Mouse (Mus musculus) hindbrain, embryonic 11.5 days (tissue): ENCODE measurements around the gene Rbfox2. TPM values are rescaled to one million over a fixed set of nuclear protein-coding genes. Genes with fewer than 3 reads are reported as not detected.

Experiments
- ATAC-seq: fragments of 200-750 bp; cut with Nextera tagmentation; 2 replicates; pipeline ENCODE4 v1.8.0; 2017; ENCODE audit warnings: mild to moderate bottlenecking, moderate TSS enrichment, moderate library complexity; ENCODE audit not compliant: low FRiP score
- DNase-seq: peaks from one replicate; pipeline ENCODE4 v3.0.0-alpha.2; 2015; ENCODE audit warnings: low spot score
- H3K27ac ChIP-seq: fragments of 300-500 bp; sonication (generic); 2 replicates; pipeline ENCODE4 v1.5.1; 2014; ENCODE audit warnings: mild to moderate bottlenecking, low read depth, low read length
- H3K27me3 ChIP-seq: fragments of 300-500 bp; sonication (generic); 2 replicates; pipeline ENCODE4 v1.6.1; 2014; ENCODE audit warnings: mild to moderate bottlenecking, low read length, moderate library complexity, mixed read lengths; ENCODE audit not compliant: control insufficient read depth, insufficient read depth
- H3K36me3 ChIP-seq: fragments of 300-500 bp; sonication (generic); 2 replicates; pipeline ENCODE4 v1.6.1; 2014; ENCODE audit warnings: mild to moderate bottlenecking, low read length, moderate library complexity, mixed read lengths; ENCODE audit not compliant: control insufficient read depth, insufficient read depth
- H3K4me1 ChIP-seq: fragments of 300-500 bp; sonication (generic); replicated peaks from 2 replicates; pipeline ENCODE4 v1.6.1; 2014; ENCODE audit warnings: low read length, mixed read lengths; ENCODE audit not compliant: control insufficient read depth, insufficient read depth
- H3K4me2 ChIP-seq: fragments of 300-500 bp; sonication (generic); replicated peaks from 2 replicates; pipeline ENCODE4 v1.6.1; 2014; ENCODE audit warnings: mild to moderate bottlenecking, low read depth, low read length
- H3K4me3 ChIP-seq: fragments of 300-500 bp; sonication (generic); 2 replicates; pipeline ENCODE4 v1.5.1; 2014; ENCODE audit warnings: low read depth, low read length
- H3K9ac ChIP-seq: fragments of 300-500 bp; sonication (generic); 2 replicates; pipeline ENCODE4 v1.6.1; 2014; ENCODE audit warnings: low read depth, low read length
- H3K9me3 ChIP-seq: fragments of 300-500 bp; sonication (generic); 2 replicates; pipeline ENCODE4 v1.6.1; 2016; ENCODE audit warnings: low read length; ENCODE audit not compliant: control insufficient read depth
- WGBS: fragments of 180-500 bp; shearing (Covaris S2); extraction: QIAGEN DNeasy Blood & Tissue Kit; methylation state at CpG from one replicate; pipeline ENCODE4 v1.1.7; 2014; 5-methylcytosine and 5-hydroxymethylcytosine counted together
- polyA plus RNA-seq: library from polyadenylated mRNA; unstranded; fragments of >200 nt; fragmentation: Nextera tagmentation; extraction: Ambion mirVana; gene quantifications from 2 replicates; pipeline ENCODE4 v1.2.1, GENCODE M21; 2014

Gene Rbfox2
- polyA plus RNA-seq, 1 experiment from 2014 or later, result 142 TPM

GRCm38 (mm10) chr15:77076523-77076922, 230.3 kb downstream of the Rbfox2 start:
- DNase-seq (no peak), ATAC-seq (no peak)
- Histone ChIP-seq H3K4me1 (0 out of 2 replicates have a peak, but pooled peaks cover 2% of the 10 kb centered on the region), H3K9ac (no peak overlapping the region), H3K4me2 (no peak overlapping the region), H3K9me3 (no peaks in the 10 kb centered on the region), H3K27me3 (no peaks in the 10 kb centered on the region), H3K4me3 (no peak overlapping the region), H3K27ac (no peak overlapping the region), H3K36me3 (peaks cover 5% of the 10 kb centered on the region)
- 86% methylated on average over 3 of the region's 3 CpGs for WGBS

DNA sequence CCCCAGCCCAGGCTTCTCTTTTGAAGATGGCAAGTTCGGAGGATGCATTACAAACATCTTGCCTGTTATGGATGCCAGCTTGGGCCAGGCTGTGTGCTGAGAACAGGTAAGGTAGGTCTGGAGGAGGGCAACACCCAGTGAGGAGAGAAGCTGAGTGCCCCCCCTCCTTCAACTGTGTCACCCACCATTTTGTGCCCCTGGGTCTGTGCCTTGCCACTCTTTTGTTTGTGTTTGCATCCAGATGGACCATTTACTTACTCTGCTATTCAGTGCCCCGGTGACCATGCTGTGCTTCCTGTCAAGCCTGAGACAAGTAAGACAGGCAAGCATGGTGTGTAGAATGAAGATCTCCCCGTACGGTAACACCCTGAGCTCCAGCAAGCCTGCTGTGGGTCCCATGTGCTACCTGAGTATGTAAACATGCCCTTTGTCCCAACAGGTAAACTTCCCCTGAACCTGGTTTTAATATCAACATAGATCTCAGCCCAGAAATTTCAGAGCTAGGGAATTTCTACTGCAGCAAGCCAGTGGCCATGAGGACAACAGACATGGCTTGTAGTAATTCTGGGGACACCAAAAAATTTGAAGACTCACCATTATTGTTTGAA, 234.1 kb downstream of the Rbfox2 start:
- ATAC-seq (no peak), DNase-seq (no peak)
- Histone ChIP-seq H3K27ac (no peak overlapping the region), H3K36me3 (peaks cover under 1% of the 10 kb centered on the region; the same call in 1 of the 2 replicates), H3K9me3 (no peaks in the 10 kb centered on the region), H3K4me3 (no peak overlapping the region), H3K4me2 (no peak overlapping the region), H3K9ac (no peak overlapping the region), H3K27me3 (no peaks in the 10 kb centered on the region), H3K4me1 (no peaks in the 10 kb centered on the region)
- WGBS, result 57% methylated on average over 4 of the region's 4 CpGs

DNA sequence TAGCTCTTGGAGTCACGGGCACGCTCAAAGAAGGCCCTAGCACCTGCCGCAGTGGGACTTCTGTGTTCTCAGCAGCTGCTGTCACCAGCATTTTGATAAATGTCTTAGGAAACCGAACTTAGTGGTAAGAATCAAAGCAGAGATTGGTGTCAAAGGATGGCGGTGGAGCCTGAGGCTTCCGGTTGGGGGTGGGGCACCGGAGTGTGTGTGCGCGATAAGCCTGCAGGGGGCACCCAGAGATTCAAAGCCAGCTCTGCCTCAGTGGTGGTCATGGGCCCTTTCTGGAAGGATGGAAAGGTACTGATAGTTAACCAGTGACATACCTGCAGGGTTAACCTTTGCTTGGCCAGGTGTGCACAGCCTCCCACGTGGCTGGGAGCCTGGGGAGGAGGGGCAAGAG, 235.3 kb downstream of the Rbfox2 start:
- Histone ChIP-seq H3K9ac (no peak overlapping the region), H3K27ac (no peak overlapping the region), H3K4me1 (no peaks in the 10 kb centered on the region), H3K9me3 (no peaks in the 10 kb centered on the region), H3K4me2 (no peak overlapping the region), H3K27me3 (no peaks in the 10 kb centered on the region), H3K4me3 (no peak overlapping the region), H3K36me3 (no peaks in the 10 kb centered on the region)
- ATAC-seq (no peak), DNase-seq (peak; percentile 63)
- 27% methylated on average over 10 of the region's 10 CpGs for WGBS

- DNase-seq (no peak), ATAC-seq (no peak)
- H3K27ac ChIP-seq, result no peak overlapping the region
- no peaks in the 10 kb centered on the region for H3K4me1 ChIP-seq
- H3K4me2 ChIP-seq, result no peak overlapping the region
- H3K36me3 ChIP-seq, result no peaks in the 10 kb centered on the region
- H3K4me3 ChIP-seq, result no peak overlapping the region
- H3K9me3 ChIP-seq, result no peaks in the 10 kb centered on the region
- H3K27me3 ChIP-seq, result no peaks in the 10 kb centered on the region
- WGBS, result 87% methylated on average over 11 of the region's 11 CpGs
- no peak overlapping the region for H3K9ac ChIP-seq
Measured at GRCm38 (mm10) chr15:77070745-77071268, 236.0 kb downstream of the Rbfox2 start.

- H3K27ac ChIP-seq, result no peak overlapping the region
- no peaks in the 10 kb centered on the region for H3K9me3 ChIP-seq
- H3K27me3 ChIP-seq, result no peaks in the 10 kb centered on the region
- H3K4me3 ChIP-seq, result no peak overlapping the region
- H3K4me2 ChIP-seq, result no peak overlapping the region
- ATAC-seq, result no peak
- H3K9ac ChIP-seq, result no peak overlapping the region
- 92% methylated on average over 3 of the region's 3 CpGs for WGBS
- DNase-seq, result no peak
- H3K36me3 ChIP-seq, result no peaks in the 10 kb centered on the region
- no peaks in the 10 kb centered on the region for H3K4me1 ChIP-seq
Measured at GRCm38 (mm10) chr15:77069019-77069418, 237.8 kb downstream of the Rbfox2 start.

- H3K9ac ChIP-seq, result no peak overlapping the region
- no peak overlapping the region for H3K27ac ChIP-seq
- H3K4me2 ChIP-seq, result no peak overlapping the region
- ATAC-seq, result no peak
- H3K27me3 ChIP-seq, result no peaks in the 10 kb centered on the region
- DNase-seq, result no peak
- H3K36me3 ChIP-seq, result no peaks in the 10 kb centered on the region
- H3K9me3 ChIP-seq, result no peaks in the 10 kb centered on the region
- H3K4me3 ChIP-seq, result no peak overlapping the region
- no peaks in the 10 kb centered on the region for H3K4me1 ChIP-seq
- 62% methylated on average over 3 of the region's 3 CpGs for WGBS
Measured at GRCm38 (mm10) chr15:77068439-77068861, 238.4 kb downstream of the Rbfox2 start.

DNA sequence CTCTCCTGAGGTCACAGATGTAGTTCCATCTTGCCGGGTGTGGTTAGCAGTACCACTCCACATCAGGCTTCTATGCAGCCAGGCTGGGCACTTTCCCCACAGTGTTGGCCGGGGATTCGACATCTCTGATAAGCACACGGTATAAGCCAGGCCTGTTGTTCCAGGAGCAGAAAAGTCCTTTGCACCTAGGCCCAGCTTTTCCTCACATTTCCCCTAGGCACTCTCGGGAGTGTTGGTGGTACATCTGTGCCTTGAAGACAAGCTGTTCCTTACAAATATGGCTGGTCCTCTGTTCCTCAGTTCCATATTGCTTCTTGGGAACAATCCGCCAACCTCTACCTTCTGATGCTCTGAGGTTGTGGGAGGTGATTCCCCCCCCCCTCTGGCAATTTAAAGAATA, 240.6 kb downstream of the Rbfox2 start:
- no peak overlapping the region for H3K9ac ChIP-seq
- no peak overlapping the region for H3K27ac ChIP-seq
- no peaks in the 10 kb centered on the region for H3K9me3 ChIP-seq
- DNase-seq, result no peak
- WGBS, result 90% methylated on average over 6 of the region's 6 CpGs
- H3K36me3 ChIP-seq, result no peaks in the 10 kb centered on the region
- no peak overlapping the region for H3K4me3 ChIP-seq
- no peak for ATAC-seq
- no peak overlapping the region for H3K4me2 ChIP-seq
- H3K4me1 ChIP-seq, result no peaks in the 10 kb centered on the region
- H3K27me3 ChIP-seq, result no peaks in the 10 kb centered on the region

DNA sequence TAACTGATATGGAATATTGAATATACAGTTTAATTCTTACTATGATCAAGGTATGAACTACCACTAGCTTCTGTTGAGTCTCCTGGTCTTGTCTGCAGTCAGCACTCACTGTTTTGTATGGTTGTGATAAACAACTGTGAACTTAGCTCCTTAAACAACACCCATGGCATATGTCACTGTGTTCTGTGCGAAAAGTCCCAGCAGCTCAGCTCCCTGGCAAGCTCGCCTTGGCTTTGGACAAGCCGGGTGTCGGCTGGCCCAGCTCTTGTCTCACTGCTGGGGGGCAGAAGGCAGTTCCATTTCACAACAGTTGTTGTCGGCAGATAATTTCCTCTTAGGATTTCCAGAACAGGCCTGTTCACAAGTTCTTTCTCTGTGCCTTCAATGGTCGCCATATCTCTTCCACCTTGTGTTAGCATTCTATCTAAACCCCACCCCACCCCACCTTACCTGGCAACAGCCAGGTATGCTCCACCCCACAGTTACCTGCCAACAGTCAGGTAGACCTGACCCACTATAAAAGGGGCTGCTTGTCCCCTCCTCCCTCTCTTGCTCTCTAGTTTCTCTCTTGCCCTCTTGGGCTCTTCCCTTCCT, 241.4 kb downstream of the Rbfox2 start:
- no peaks in the 10 kb centered on the region for H3K9me3 ChIP-seq
- 83% methylated on average over 6 of the region's 6 CpGs for WGBS
- no peak overlapping the region for H3K27ac ChIP-seq
- no peak overlapping the region for H3K4me3 ChIP-seq
- H3K36me3 ChIP-seq, result no peaks in the 10 kb centered on the region
- ATAC-seq (no peak), DNase-seq (no peak)
- no peak overlapping the region for H3K9ac ChIP-seq
- H3K4me2 ChIP-seq, result no peak overlapping the region
- H3K4me1 ChIP-seq, result no peaks in the 10 kb centered on the region
- H3K27me3 ChIP-seq, result no peaks in the 10 kb centered on the region

GRCm38 (mm10) chr15:77062746-77063145, 244.1 kb downstream of the Rbfox2 start:
- DNase-seq (no peak), ATAC-seq (no peak)
- H3K4me3 ChIP-seq, result no peak overlapping the region
- no peaks in the 10 kb centered on the region for H3K36me3 ChIP-seq
- no peak overlapping the region for H3K27ac ChIP-seq
- H3K27me3 ChIP-seq, result no peaks in the 10 kb centered on the region
- no peaks in the 10 kb centered on the region for H3K4me1 ChIP-seq
- no peaks in the 10 kb centered on the region for H3K9me3 ChIP-seq
- H3K9ac ChIP-seq, result no peak overlapping the region
- H3K4me2 ChIP-seq, result no peak overlapping the region
